22 mouse cellular contexts compared by ENCODE assay signal in genomic region chr10:18491952-18492351, GRCm38 (mm10).
"Had no signal": no experiment of that assay in that cellular context is flagged by ENCODE, and none has a peak within 500 bp of the region (broad histone marks: within the 10 kb centered on the region; RNA-seq: fewer than 3 reads in every experiment).

No protein-coding gene starts in this region.

- H3K4me2 ChIP-seq: limb, embryonic 12.5 days; limb, embryonic 15.5 days; liver, embryonic 11.5 days; lung, embryonic 14.5 days; midbrain, embryonic 13.5 days; stomach, embryonic 15.5 days had no signal

- H3K27ac ChIP-seq: kidney, postnatal 0 days; layer of hippocampus, adult 2 months; limb, embryonic 12.5 days; limb, embryonic 15.5 days; liver, embryonic 14.5 days; macrophage; midbrain, embryonic 10.5 days; midbrain, embryonic 13.5 days; stomach, embryonic 15.5 days had no signal

- H3K9me3 ChIP-seq: limb, embryonic 12.5 days; limb, embryonic 15.5 days; megakaryocyte, embryonic 14.5 days; midbrain, embryonic 10.5 days; midbrain, embryonic 13.5 days; stomach, embryonic 15.5 days had no signal

- H3K4me3 ChIP-seq: layer of hippocampus, adult 2 months; limb, embryonic 12.5 days; limb, embryonic 15.5 days; megakaryocyte, embryonic 14.5 days; midbrain, embryonic 10.5 days; midbrain, embryonic 13.5 days; stomach, embryonic 15.5 days had no signal

- H3K4me1 ChIP-seq: midbrain, embryonic 10.5 days had no signal

- DNase-seq: kidney, adult 2 months; kidney, postnatal 25 days; layer of hippocampus, adult 9-11 months; liver, postnatal 0 days; lung, embryonic 14.5 days; right cerebral cortex, adult 18-20 months; right cerebral cortex, postnatal 14 days; right cerebral cortex, postnatal 4 days; thymus, postnatal 14 days had no signal

- H3K27me3 ChIP-seq: limb, embryonic 12.5 days; limb, embryonic 15.5 days; megakaryocyte, embryonic 14.5 days; midbrain, embryonic 13.5 days; stomach, embryonic 15.5 days had no signal

- H3K36me3 ChIP-seq: limb, embryonic 12.5 days; limb, embryonic 15.5 days; midbrain, embryonic 10.5 days; midbrain, embryonic 13.5 days; stomach, embryonic 15.5 days had no signal

- ATAC-seq: liver, postnatal 0 days; lung, postnatal 0 days; midbrain, embryonic 13.5 days; midbrain, embryonic 16.5 days had no signal

- H3K9ac ChIP-seq: limb, embryonic 12.5 days; limb, embryonic 15.5 days; liver, embryonic 14.5 days; liver, postnatal 0 days; lung, embryonic 14.5 days; midbrain, embryonic 13.5 days; stomach, embryonic 15.5 days had no signal
